Mouse (Mus musculus) heart, postnatal 14 days (tissue): ENCODE measurements around the gene Psmg1. TPM values are rescaled to one million over a fixed set of nuclear protein-coding genes. Genes with fewer than 3 reads are reported as not detected.
"Not testable (repeated sequence)": the region's sequence is repeated elsewhere in the genome, so short reads cannot be mapped to it uniquely, and the experiment has no call there.

ENCODE experiments used
- DNase-seq, 2 experiments: peaks; one replicate each; pipeline ENCODE4 v3.0.0; 2021 to 2022
- intact Hi-C: fragments of 180-260 bp; cut with DNase I; formaldehyde crosslinking; loops from one replicate; pipeline ENCODE4 v1.15.1; 2025
- long read RNA-seq, 2 experiments: library from polyadenylated mRNA; stranded (forward); transcript quantifications; one replicate each; pipeline ENCODE4 v2.0.0; 2021
- total RNA-seq, 2 experiments: library from RNA; stranded (reverse); gene quantifications; 2 replicates each; pipeline ENCODE4 v1.2.3; 2021

Psmg1 gene
- 10 to 100 TPM; 21.5 to 24.4 TPM for total RNA-seq
- long read RNA-seq, experiment 1, transcript Psmg1-201 (7 exons, 1,044 nt), result major isoform, 35 of 36 reads
- long read RNA-seq, experiment 1, partial matches to known transcripts, result 0 of 36 reads
- long read RNA-seq, experiment 1, other reads (novel, unspliced or antisense), result 1 of 36 reads
- long read RNA-seq, experiment 2, transcript Psmg1-201 (7 exons, 1,044 nt), result major isoform, 26 of 27 reads
- long read RNA-seq, experiment 2, partial matches to known transcripts, result 0 of 27 reads
- long read RNA-seq, experiment 2, other reads (novel, unspliced or antisense), result 1 of 27 reads

- peak; percentile 99 for DNase-seq
- intact Hi-C loops, result no loop called here
Observed at GRCm38 (mm10) chr16:95990462-95991121, at the start of gene Psmg1. Gene Psmg1 (minus strand): TSS chr16:95990960.

DNA sequence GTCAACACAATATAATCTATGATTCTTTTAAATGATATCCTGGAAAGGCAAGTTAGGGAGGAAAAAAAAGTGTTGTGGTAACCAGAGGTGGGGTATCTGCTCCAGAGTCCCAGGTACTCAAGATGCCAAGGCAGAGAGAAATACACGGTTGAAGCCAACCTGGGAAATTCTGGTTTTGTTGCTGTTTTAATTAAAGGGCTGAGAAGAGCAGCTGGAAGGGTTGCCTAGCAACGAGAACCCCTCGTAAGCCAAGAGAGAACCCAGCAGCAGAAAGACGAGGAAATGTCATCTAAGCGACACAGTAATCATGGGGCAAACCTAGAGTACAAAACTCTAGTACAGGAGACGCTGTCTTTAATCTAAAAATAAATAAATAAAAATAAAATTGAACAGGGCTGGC lies 48.8 kb upstream of the Psmg1 start:
- no peak for DNase-seq
- intact Hi-C loops, result no loop called here

GRCm38 (mm10) chr16:96034473-96034872 lies 43.7 kb upstream of the Psmg1 start:
- no peak for DNase-seq
- intact Hi-C loops, result no loop called here

- no peak for DNase-seq
Observed at GRCm38 (mm10) chr16:96032368-96033043, 41.7 kb upstream of the Psmg1 start.

GRCm38 (mm10) chr16:96030476-96031102 lies 39.8 kb upstream of the Psmg1 start:
- DNase-seq, result peak; percentile 8 to 12
- intact Hi-C loops, result no loop called here

More at GRCm38 (mm10) chr16:96032368-96033043, 41.7 kb upstream of the Psmg1 start:
- intact Hi-C loops, result no loop called here

GRCm38 (mm10) chr16:96026256-96026655 lies 35.5 kb upstream of the Psmg1 start:
- intact Hi-C loops, result no loop called here
- no peak for DNase-seq

DNA sequence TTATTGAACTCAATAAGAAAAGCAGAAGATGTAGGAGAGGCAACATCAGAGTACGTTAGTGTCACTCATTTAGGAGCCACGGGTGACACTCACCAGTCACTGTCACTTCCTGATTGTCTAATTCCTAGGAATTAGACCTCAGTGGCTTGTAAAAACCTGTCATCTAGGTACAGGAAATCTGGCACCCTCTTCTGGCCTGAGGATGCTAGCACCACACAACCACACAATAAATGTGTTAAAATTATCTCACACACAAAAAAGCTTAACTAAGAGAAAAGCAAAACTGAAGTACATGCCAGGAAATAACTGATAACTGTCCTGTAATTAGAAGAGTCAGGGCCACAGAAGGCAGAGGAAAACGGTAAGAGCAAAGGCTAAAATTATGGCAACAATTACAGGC lies 34.5 kb upstream of the Psmg1 start:
- intact Hi-C loops, result no loop called here
- no peak for DNase-seq

DNA sequence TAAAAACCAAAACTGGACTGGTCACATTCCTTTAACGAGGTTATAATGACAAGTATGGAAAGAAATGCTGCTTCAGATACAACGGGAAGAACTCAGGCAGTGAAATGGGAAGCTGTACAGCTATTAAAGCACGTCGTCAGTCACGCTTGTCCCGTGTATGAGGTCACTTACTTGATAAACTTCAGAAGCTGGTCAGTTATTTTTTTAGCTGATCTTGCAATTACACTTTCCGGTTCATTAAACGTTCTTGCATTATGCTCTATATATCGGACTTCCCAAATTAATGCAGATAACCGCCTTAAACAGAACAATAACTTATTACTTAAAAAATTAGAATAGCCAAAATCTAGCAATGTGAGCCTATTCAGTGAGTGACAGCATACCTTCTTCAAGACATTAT lies 30.3 kb upstream of the Psmg1 start:
- no peak for DNase-seq
- intact Hi-C loops, result no loop called here

DNA sequence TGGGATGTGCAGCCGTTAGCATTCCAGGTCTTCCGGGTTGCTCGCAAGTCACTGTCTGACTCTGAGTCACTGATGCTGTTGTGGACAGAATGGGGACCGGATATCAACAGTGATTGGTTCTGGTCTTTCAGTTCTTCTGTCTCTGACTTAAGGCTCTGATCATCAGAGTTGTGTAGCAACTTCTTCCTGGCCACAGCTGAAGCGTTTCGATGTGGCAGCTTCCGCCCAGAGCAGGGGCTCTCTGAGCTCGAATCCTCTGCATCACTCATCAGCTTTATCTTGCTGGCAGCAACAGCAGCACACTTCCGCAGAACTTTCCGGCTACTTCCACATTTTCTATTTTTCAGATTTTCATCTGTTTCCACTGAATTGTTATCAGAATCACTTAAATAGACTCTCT lies 18.4 kb upstream of the Psmg1 start:
- intact Hi-C loops, DNase-seq: not testable (repeated sequence)

GRCm38 (mm10) chr16:96004278-96004677 lies 13.5 kb upstream of the Psmg1 start:
- intact Hi-C loops, DNase-seq: not testable (repeated sequence)

- no peak for DNase-seq
- intact Hi-C loops, result no loop called here
Observed at GRCm38 (mm10) chr16:95999291-95999690, 8.5 kb upstream of the Psmg1 start.

- intact Hi-C loops, result no loop called here
- no peak for DNase-seq
Observed at GRCm38 (mm10) chr16:95996156-95996555, 5.4 kb upstream of the Psmg1 start.

DNA sequence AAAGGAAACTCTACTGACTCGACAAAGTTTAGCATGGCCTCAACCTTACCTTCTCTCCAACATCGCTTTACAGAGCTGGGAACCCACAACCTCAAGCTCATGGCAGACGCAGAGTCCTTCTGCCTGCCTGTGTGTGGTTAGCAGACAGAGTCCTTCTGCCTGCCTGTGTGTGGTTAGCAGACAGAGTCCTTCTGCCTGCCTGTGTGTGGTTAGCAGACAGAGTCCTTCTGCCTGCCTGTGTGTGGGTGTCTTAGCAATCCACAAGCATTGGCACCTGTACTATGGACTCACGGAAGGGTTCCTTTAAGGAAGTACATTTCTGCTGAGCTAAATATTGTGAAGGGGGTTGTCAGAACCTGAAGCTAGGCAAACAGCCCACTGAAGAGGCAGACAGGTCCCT lies 3.8 kb upstream of the Psmg1 start:
- DNase-seq, intact Hi-C loops: not testable (repeated sequence)

DNA sequence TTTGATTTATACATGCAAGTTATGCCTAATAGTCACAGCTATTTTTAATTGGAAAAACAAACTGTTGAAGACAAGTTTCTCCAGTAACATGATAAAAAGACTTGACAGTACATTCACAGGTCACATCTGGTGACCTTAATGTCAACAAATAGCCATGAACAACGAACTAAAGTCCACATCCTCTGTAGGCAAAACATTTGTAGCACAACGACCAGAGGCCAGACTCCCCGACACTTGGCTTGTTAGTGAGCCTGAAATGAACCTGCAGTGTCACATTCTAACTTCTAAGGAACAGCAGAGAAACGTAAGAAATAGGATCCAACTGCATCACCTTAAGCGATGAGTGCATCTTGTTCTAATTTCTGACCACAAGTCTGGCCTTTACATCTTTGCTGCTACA lies 1.8 kb upstream of the Psmg1 start:
- DNase-seq, result no peak

DNA sequence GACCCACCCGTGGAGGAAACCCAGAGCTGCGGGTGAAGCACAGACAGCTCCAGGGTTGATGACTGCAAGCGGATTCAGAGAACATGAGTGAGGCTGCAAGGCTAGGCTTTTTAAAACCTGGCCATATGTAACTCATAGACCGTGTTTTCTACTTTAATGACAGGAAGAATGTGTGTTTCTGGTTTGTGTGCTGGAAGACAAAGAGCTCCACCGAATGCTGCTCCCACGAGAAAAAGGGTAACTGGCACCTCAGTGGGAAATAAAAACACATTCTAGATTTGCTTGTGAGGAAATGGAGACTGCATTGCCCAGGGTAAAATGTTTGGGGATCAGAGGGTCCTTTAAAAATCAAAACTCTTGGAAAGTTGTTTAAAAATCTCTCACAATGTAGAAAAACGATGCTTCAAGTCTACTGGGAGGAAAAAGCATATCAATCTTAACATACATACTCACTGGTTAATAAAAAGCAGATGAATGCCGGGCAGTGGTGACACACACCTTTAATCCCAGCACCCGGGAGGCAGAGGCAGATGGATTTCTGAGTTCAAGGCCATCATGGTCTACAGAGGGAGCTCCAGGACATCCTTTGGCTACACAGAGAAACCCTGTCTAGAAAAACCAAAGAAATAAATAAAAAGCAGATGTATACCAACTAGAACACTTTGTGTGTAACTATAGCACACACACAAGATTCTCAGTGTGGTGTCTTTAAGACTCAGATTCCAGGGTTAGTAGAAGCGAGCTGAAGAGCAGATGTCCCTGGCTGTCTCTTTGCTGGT lies 551 bp upstream of the Psmg1 start:
- intact Hi-C loops, result no loop called here
- DNase-seq, result peak in 1 of 2 experiments; percentile 6

More for the DNA sequence above, 1.8 kb upstream of the Psmg1 start:
- intact Hi-C loops, result no loop called here

GRCm38 (mm10) chr16:95984911-95985310 lies 5.8 kb downstream of the Psmg1 start:
- DNase-seq, result no peak
- intact Hi-C loops, result no loop called here

DNA sequence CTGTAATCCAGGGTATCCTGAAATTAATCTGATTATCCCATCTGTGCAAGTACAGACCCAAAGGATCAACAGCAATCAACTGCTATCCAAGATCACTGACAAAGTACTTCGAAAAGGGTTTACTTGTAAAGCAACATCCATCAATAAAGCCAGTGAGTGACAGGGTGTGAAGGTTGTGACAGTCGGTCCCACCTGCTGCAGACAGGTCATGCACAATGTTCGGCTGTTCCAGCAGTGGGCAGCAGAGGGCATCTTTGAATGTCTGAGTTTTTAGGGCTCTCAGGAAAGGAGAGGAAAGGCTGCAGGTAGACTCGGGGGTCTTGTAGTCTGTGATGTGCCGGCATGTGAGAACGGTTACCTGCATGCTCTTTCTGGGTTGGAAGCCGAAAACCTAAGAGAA lies 7.2 kb downstream of the Psmg1 start:
- no peak for DNase-seq
- intact Hi-C loops, result no loop called here

DNA sequence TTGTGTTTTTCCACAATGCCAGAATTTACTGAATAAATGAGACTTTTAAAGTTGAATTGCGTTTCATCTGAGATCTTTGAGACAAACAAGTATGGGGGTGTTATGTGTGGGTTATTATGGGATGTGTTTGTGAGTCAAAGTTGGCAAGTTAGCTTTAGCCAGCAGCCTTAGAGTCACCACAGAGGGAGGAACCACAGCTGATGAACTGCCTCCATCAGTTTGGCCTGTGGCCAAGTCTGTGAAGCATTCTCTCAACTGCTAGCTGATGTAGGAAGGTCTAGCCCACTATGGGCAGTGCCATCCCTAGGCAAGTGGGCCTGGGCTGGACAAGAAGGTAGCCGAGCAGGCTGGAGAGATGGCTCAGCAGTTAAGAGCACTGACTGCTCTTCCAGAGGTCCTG lies 19.9 kb downstream of the Psmg1 start:
- intact Hi-C loops, result no loop called here
- no peak for DNase-seq

DNA sequence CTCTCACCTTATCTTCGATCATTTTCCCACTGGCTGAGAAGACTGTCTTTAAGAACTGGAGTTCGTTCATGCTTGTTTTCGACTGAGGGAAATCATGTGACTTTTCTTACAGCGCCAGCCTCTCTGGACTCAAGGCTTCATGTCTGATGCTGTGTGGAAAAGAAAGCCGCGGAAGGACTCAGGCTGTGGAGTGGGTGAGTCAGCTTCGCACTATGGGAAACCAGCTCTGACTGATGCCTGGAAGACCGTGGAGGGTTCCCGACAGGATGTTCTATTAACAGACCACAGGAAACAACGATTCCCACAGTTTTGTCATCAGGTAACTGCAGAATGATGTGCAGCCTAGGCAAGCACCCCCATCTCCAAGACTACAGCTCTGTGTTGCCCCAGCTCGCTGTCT lies 23.3 kb downstream of the Psmg1 start:
- no peak for DNase-seq
- intact Hi-C loops, result loop anchor here (10.0 kb wide), 1 partner anchor 773 kb away; no protein-coding TSS in a partner anchor

DNA sequence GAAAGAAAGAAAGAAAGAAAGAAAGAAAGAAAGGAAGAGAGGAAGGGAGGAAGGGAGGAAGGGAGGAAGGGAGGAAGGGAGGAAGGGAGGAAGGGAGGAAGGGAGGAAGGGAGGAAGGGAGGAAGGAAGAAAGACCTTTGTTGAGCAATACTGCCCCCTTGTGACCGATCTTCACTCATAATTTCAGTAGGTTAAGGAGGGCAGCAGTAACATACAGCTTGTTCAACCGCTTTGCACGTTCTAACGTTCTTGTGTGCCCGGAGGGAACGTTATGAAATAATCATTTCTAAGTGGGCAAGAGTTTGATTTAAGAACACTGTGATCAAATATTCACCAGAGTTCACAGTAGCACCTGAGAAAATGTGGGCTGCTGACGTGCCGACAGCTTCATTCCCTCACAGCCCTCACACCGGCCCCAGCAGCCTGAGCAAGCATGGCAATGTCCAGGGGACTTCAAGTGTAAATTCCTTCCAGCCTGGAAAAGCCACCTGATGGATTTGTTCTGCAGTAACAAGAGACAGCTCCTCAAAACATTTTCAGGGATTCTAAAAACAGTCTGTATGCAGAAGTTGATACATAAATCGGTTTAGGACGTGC lies 26.2 kb downstream of the Psmg1 start:
- intact Hi-C loops, result loop anchor here (2.0 to 10.0 kb wide), 4 partner anchors 317 to 770 kb away; no protein-coding TSS in a partner anchor
- DNase-seq, result peak; percentile 31 to 69
